Mouse (Mus musculus) testis, postnatal 10 days (tissue): ENCODE measurements around the gene Actl9.

ENCODE experiments used
- DNase-seq: peaks from one replicate; pipeline ENCODE4 v3.0.0; 2021; ENCODE audit warnings: low spot score

Actl9 gene

GRCm38 (mm10) chr17:33432019-33432946, at the start of gene Actl9:
Actl9 (plus strand) TSS chr17:33432896.
- DNase-seq: no peak

GRCm38 (mm10) chr17:33385705-33386104, 47.0 kb upstream of the Actl9 start:
- DNase-seq: no peak

GRCm38 (mm10) chr17:33392271-33392670, 40.4 kb upstream of the Actl9 start:
- DNase-seq: no peak

- peak; percentile 86 for DNase-seq
Observed at GRCm38 (mm10) chr17:33394182-33395034, 38.3 kb upstream of the Actl9 start, which contains the start of gene Zfp101. Zfp101 (minus strand) TSS chr17:33394641.

- peak; percentile 85 for DNase-seq
Observed at GRCm38 (mm10) chr17:33439148-33439547, 6.5 kb downstream of the Actl9 start.

GRCm38 (mm10) chr17:33439922-33440321, 7.2 kb downstream of the Actl9 start:
- DNase-seq: no peak

- DNase-seq: no peak
Observed at GRCm38 (mm10) chr17:33441159-33441558, 8.5 kb downstream of the Actl9 start.

- no peak for DNase-seq
Observed at GRCm38 (mm10) chr17:33456631-33457030, 23.9 kb downstream of the Actl9 start.

- no peak for DNase-seq
Observed at GRCm38 (mm10) chr17:33471206-33471605, 38.5 kb downstream of the Actl9 start.
